37 mouse cellular contexts compared by ENCODE assay signal in genomic region chr7:143905176-143905575, GRCm38 (mm10). TPM values are rescaled to one million over a fixed set of nuclear protein-coding genes. Genes with fewer than 3 reads are reported as not detected.
DNase-seq lines count a peak whose midpoint lies in the region; ATAC-seq lines count a peak whose summit lies in the region.
"Had no signal": no experiment of that assay in that cellular context is flagged by ENCODE, and none has a peak within 500 bp of the region (broad histone marks: within the 10 kb centered on the region; RNA-seq: fewer than 3 reads in every experiment).

No protein-coding gene starts in this region.

- no peak overlapping the region for H3K4me2 ChIP-seq in heart, embryonic 12.5 days
- H3K4me2 ChIP-seq: embryonic facial prominence, embryonic 12.5 days; embryonic facial prominence, embryonic 15.5 days; heart, embryonic 11.5 days; heart, embryonic 15.5 days; hindbrain, embryonic 13.5 days had no signal

- H3K4me3 ChIP-seq in heart, embryonic 12.5 days = no peak overlapping the region
- H3K4me3 ChIP-seq: embryonic facial prominence, embryonic 12.5 days; embryonic facial prominence, embryonic 15.5 days; gastrocnemius, adult 2 months; heart, embryonic 15.5 days; hindbrain, embryonic 13.5 days had no signal

- intact Hi-C loops in heart, postnatal 10 days (cut with DNase I) = no loop called here

- no peaks in the 10 kb centered on the region for H3K4me1 ChIP-seq in heart, embryonic 12.5 days (replicated peaks)
- H3K4me1 ChIP-seq: embryonic facial prominence, embryonic 12.5 days; embryonic facial prominence, embryonic 15.5 days; heart, embryonic 15.5 days; hindbrain, embryonic 13.5 days had no signal

- H3K36me3 ChIP-seq in heart, embryonic 12.5 days = no peaks in the 10 kb centered on the region
- H3K36me3 ChIP-seq: embryonic facial prominence, embryonic 12.5 days; embryonic facial prominence, embryonic 15.5 days; G1E; heart, embryonic 15.5 days; hindbrain, embryonic 13.5 days had no signal

- DNase-seq in frontal cortex, postnatal 36 days (ENCODE audit: low spot score in 2 of 2) = no peak
- DNase-seq in heart, postnatal 10 days = peak; percentile 8 to 13
- DNase-seq in brain, adult 2 months (ENCODE audit: low read depth, low spot score) = peak; percentile 29
- DNase-seq in retina, embryonic 14.5 days (ENCODE audit: low spot score) = peak; percentile 22
- no peak for DNase-seq in liver
- DNase-seq: adrenal gland, postnatal 14 days; B cell, adult 2 months; cerebellum, adult 11-12 months; cerebellum, adult 9-10 months; cerebellum, postnatal 25 days; gastrocnemius, adult 2 months; kidney, adult 18-20 months had no signal

- WGBS in heart, embryonic 12.5 days = 100% methylated on average over 1 of the region's 1 CpGs

- no peak overlapping the region for H3K9ac ChIP-seq in heart, embryonic 12.5 days
- H3K9ac ChIP-seq: embryonic facial prominence, embryonic 12.5 days; embryonic facial prominence, embryonic 15.5 days; forebrain, postnatal 0 days; heart, embryonic 15.5 days; hindbrain, embryonic 13.5 days had no signal

- peak; percentile 35 for ATAC-seq in frontal cortex, adult (ENCODE audit: low TSS enrichment)
- ATAC-seq in heart, embryonic 12.5 days (ENCODE audit: insufficient number of reproducible peaks, low FRiP score) = no peak
- ATAC-seq: forebrain, embryonic 14.5 days; forebrain, postnatal 0 days; hindbrain, embryonic 16.5 days; inflammation-experienced regulatory T-cells, adult 6 months; intestine, embryonic 16.5 days; Patski had no signal

- peaks cover 19% of the 10 kb centered on the region; the same call in 1 of the 2 replicates for H3K27me3 ChIP-seq in heart, embryonic 12.5 days (replicated peaks)
- H3K27me3 ChIP-seq: embryonic facial prominence, embryonic 12.5 days; embryonic facial prominence, embryonic 15.5 days; heart, embryonic 15.5 days; hindbrain, embryonic 13.5 days; Patski had no signal

- H3K27ac ChIP-seq in heart, embryonic 12.5 days (ENCODE audit: poor library complexity, severe bottlenecking) = no peak overlapping the region
- H3K27ac ChIP-seq: embryonic facial prominence, embryonic 12.5 days; embryonic facial prominence, embryonic 15.5 days; gastrocnemius, adult 2 months; heart, embryonic 15.5 days; hindbrain, embryonic 13.5 days had no signal

- H3K9me3 ChIP-seq in heart, embryonic 12.5 days (replicated peaks) = peaks cover under 1% of the 10 kb centered on the region; the same call in 1 of the 2 replicates
- H3K9me3 ChIP-seq: embryonic facial prominence, embryonic 12.5 days; embryonic facial prominence, embryonic 15.5 days; G1E; heart, embryonic 15.5 days; hindbrain, embryonic 13.5 days had no signal

RNA-seq across cellular contexts. Expression of gene Gm498, which starts 38.5 kb away (rescaled TPM):
- not detected for total RNA-seq in heart, postnatal 10 days (2021)
- polyA plus RNA-seq in heart, embryonic 12.5 days (2016; fragmentation: Nextera tagmentation; extraction: Ambion mirVana) = not detected in 2 replicates
- total RNA-seq: adrenal gland, adult 18-20 months; adrenal gland, postnatal 14 days; adrenal gland, postnatal 4 days; CH12.LX; common myeloid progenitor, adult 5-6 weeks; forebrain, postnatal 0 days; G1E; gastrocnemius, adult 2 months; gastrocnemius, postnatal 14 days; gastrocnemius, postnatal 4 days; heart, adult 18-20 months; heart, postnatal 14 days; hematopoietic stem cell, adult 5-6 weeks had no signal
- polyA plus RNA-seq: brain, embryonic 14.5 days; embryonic facial prominence, embryonic 12.5 days; embryonic facial prominence, embryonic 15.5 days; forebrain, embryonic 11.5 days; forebrain, embryonic 14.5 days; forebrain, postnatal 0 days; heart, embryonic 11.5 days; heart, embryonic 15.5 days; hindbrain, embryonic 13.5 days; hindbrain, embryonic 16.5 days; inflammation-experienced regulatory T-cells, adult 6 months; intestine, embryonic 16.5 days; Patski had no signal

Comparison
In these comparisons a context has a peak if more than half of its experiments do, and no peak if none do; other contexts are left out.
1. DNase-seq: peak in heart, postnatal 10 days (2 of 2), brain, adult 2 months (single experiment) and retina, embryonic 14.5 days (single experiment); none in frontal cortex, postnatal 36 days (0 of 2) and liver (single experiment).